Mouse (Mus musculus): Measurements from ENCODE around the gene Slx4ip.

The Slx4ip gene

DNA sequence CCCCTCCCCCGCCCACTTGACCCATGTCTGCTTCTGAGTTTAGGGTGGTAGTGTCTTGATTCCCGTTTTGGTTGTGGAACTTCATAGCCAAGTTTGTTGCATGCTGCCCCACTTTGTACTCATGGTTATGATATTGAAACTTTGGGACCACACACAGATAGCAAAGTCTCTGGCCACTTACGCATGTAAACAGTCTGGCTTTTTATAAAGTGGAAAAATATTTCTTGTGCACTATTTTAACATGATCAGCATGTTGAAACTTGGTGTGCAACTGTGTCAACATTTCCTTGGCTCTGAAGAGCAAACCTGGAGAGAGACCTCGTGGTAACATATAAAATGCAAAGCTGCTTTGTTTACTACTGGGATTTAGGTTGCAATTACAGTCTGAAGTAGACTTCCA is 56.5 kb downstream of the Slx4ip start:
- DNase-seq (ENCODE audit: low spot score), result no peak

DNA sequence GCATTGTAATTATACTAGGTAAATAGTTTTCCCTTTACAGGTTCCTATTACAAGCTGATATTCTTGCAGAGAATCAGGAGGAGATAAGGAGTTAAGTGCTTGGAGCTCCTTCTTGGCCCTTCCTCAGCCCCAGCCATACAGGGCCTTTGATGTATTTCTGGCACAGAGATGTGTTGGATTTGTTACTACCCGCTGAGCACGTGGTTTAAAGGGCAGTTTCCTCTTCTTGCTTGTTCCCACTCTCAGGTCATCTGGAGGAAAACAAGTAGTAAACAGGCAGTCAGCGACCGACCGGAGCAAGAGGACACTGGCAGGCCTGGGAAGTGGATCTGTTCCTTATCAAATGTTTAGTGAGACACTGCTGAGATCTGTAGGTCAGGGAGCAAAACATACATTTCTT is 56.9 kb downstream of the Slx4ip start:
- no peak for DNase-seq (ENCODE audit: low spot score)

DNA sequence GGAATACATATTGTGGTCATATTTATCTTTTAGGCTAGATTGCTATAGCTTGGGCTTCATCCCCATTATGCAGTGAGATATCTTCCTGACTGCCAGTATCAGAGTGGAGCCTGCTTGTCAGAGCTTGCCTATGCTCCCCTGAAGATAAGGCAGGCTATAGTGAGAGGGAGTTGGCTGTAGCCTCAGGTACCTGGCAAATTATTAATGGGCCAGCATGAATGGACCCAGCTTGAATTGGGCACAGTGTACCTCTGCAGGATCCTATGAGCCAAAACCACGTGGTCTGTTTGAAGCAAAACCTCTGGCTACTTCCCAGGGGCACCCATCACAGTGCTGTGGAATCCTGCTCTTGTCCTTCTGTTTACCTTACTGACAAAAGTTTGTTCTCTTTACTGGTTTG is 61.2 kb downstream of the Slx4ip start:
- DNase-seq (ENCODE audit: low spot score), result no peak

DNA sequence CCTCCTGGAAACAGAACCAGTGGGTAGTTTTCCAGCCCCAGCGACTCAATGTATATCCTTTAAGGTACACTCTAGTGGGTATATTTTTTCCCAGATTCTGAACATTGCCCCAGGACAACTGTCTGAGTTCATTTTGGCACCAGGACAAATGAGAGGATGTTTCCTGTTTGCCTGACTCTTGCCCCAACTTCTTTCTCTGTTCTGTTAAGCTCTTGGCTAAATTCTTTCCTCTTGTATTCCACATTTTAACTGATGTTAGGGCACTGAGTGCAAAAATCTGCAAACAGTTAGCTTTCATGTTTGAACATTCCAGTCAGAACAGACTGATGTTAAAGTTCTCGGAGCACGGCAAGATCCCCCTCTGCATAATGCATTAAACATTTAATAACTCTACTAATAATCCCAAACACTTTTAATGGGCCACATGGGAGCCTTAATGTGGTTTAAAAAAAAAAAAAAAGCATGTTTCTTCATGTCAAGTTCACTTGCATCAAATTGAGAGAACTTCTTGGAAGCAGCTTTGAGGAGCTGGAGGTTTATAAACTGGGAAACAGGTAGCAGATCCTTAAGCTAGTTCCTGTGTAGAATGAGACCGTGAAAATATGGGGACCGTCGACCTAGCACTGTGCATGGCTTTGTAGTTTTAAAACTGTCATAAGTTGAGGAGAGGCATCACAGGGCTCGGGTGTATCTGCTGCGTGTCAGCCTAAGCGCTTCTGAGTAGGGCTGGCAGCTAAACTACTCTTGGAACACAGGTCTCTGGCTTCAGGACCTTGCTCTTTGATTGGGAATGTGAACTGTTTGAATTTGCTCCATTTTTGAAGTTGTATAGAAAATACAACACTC is 64.9 kb downstream of the Slx4ip start:
- DNase-seq (ENCODE audit: low spot score), result no peak

DNA sequence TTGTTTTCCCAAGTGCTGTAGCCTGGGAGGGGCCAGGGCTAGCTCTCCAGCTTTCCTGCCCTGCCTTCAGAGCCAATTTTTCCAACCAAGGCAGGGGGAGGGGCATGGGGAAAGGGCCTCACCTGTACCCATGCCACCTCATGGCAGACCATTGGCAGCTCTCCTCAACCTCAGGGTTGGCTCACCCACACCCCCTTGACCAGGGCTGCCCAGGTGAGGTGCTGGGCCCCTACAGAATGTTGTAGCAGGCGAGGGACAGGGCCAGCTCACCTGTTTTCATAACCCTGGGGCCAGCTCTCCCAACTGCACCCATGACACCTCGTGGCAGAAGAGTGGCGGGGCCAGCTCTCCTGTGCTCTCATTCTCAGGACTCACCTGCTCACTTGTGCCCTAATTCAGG is 67.7 kb downstream of the Slx4ip start:
- DNase-seq (ENCODE audit: low spot score), result no peak

DNA sequence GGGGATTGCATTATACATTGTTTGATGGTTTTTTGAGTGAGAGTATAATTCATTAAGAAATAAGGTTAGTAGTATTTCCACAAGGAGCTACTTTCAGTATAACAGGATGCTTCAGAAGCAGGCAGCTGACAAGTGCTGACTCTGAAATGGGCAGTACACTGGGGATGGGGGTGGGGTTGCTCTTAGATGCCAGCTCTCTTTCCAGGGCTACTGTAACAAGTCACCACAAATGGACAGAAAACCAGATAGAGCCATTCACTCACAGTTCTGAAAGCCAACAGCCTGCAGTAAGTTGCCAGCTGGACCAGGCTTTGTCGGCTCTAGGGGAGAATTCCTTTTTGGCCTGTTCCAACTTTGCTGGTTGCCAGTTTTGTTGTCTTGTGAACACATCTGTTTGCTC is 84.8 kb downstream of the Slx4ip start:
- no peak for DNase-seq (ENCODE audit: low spot score)

DNA sequence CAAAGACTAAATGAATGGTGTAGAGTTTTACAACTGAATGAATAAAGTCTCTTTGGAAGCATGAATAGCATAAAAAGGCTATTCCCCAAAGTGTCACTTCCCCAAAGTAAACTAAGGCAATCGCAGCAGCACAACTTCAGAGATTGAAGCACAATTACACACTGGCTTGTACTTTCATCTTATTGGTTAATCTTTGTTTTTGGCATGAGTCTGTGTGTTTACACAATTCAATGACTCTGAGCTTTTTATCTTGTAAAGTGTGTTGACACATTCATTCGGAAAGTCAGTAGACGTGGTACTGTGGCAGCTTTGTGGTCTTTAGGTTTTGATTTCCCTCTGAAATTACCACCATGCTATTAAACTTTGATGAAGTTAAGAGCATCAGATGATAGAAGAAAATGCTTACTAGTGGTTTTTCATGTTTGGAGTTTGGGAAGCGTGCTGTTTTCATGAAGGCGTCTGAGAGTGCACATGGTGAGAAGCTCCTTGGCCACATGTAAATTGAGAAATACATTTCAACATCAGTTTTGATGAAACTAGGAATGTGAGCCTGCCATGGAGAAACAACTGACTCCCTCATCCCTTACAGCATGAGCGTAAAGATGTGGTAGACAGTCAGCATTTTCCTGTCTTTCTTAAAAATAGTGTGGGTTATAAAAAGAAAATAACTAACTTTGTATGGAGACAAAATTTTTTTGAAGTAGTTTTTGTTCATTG is 88.2 kb downstream of the Slx4ip start:
- DNase-seq (ENCODE audit: low spot score), result no peak

DNA sequence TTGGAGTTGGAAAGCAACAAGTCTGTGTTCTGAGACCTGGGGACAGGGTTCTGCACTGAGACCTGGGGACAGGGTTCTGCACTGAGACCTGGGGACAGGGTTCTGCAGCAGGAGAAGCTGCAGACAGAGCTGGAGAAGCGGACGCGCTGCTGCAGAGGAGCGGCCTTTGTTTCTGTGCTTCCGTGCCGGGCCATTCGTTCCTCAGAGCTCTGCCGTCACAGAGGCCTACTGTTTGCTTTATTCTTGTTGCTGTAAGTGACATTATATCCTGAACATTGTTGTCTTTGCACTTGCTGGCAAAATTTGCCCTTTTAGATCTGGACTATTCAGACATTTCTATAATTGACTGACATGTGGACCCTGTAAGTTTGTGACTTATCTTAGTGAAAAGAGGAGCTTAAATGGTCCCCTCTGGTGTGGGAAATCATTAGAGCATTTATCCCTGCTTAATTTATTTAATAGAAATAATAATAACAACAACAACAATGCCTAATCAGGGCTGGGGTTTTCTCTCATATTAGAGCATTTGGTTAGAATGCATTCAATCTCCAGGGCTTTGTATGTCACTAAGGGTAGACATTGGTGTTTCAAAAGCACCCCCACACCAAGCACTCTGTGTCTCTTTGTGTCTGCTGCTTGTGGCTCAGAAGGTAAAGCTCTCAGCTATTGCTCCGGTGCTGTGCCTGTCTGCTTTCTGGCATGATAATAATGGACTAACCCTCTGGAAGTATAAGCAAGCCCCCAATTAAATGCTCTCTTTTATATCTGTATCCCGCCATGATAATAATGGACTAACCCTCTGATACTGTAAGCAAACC is 90.3 kb downstream of the Slx4ip start:
- DNase-seq (ENCODE audit: low spot score), result no peak

DNA sequence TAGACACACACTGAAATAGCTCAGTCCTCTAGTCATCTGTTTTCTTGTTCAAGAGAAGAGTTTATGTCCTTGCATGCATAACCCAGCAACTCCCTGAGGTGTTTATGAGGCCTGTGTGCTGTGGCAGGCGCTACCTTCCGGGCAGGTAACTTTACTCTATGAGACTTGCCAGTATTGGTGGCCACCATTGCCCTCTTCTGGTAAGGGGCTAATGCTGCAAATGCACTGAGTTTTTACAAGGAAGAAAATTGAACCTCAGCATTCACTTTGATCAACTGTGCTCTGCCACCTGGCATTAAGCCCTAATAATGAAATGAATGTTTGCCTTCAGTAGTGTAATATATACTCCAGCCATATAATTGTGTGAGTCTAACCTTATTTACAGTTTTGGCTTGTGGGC is 92.9 kb downstream of the Slx4ip start:
- DNase-seq (ENCODE audit: low spot score), result no peak

DNA sequence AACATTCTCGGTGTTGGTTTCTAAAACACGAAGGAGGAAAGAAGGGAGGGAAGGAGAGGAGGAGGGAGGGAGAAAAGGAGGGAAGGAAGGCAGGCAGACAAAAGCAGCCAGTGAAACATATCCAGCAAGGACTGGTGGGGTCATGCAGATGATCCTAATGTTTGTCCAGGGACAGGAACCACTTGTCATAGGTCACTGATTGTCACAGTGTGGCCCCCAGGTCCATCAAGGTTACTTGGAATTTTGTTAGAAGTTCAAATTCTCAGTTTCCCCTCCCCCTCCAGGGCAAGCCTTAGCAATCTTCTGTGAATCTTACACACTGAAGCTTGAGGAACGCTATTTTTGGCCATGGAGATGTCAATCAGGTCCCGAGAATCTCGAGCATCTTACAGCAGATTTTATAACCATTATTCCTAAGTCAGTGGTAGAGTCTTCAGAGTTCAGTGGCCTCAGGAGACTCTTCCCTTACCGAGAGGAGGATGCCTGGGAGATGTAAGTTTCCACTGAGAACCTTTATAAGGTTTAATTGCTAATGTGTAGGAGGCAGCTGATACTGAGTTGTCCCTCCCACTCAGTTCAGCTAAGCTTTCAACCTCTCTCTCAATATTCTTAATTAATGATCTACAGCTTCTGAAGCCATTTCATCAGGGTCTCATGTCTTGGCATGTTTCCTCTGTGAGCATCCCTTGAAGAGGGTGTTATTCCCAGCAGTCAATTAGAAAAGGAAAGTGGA is 95.1 kb downstream of the Slx4ip start:
- DNase-seq (ENCODE audit: low spot score), result no peak

DNA sequence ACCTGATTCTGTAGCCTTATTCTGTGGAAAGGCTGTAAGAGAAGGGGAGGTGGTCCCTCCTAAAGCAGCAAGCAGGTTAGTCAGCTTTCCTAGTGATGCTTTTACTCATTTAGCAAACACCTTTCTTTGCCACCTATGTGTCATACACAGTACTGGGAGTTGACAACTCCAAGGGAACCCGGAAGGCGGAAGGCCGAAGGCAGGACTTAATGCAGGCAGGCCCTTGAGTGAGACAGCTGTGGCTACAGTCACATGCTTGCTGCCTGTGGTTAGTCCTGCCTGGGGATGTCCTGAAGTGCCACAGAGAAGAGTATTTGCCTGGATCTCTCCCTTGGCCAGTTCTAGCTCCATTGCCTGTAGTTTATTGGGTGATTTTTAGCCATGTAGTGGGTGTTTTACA is 102.1 kb downstream of the Slx4ip start:
- DNase-seq (ENCODE audit: low spot score), result no peak

DNA sequence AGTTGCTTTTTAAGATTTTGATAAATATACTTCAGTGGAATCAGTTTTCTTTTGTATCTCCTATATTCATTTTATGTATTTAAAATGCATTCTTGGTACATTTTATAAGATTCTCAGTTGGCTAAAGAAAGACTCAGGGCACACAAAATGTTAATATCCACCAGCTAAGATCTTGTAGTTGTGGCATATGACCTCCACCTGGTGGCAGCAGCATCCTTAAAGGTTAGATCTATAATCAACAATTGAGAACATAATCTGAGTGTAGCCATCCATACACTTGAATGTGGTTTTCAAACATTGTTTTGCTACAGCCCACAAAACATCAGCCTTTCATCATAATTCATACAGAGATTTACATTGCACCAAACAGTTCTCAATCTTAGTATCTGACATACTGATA is 106.1 kb downstream of the Slx4ip start:
- DNase-seq (ENCODE audit: low spot score), result no peak

DNA sequence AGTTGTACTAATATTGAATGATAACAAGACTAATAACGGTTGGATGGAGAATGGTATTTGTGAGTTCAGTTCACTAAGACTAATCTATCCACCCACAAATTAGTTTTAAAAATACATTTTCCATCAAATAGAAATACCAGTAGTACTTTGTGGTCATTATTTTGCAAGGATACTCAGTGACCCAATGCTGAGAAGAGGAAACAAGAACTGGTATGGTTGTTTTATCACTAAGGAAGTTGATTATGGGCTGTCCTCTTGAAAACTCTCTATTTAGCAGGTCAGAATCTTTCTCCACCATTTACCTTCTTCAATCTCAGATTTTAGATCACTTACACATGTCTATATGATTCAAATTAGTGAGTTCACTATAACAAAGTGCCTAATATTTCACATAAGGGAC is 111.0 kb downstream of the Slx4ip start:
- no peak for DNase-seq (ENCODE audit: low spot score)

DNA sequence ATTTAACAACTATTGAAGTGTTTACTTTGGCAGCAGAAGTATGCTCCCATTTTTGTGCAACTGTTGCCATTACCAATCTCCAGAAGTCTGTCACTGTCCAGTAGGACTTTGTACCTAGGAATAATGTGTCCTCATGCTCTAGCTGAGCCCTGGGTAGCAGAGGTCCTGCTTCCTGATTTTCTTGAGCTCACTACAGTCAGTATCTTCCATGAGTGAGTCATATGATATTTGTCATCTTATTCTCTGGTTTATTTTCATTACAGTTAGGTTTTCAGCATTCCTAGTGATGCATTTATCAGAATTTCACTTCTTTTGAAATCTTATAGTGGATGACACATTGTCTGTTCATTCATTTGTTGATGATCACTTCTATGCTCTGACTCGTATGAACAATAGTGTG is 115.6 kb downstream of the Slx4ip start:
- no peak for DNase-seq (ENCODE audit: low spot score)

DNA sequence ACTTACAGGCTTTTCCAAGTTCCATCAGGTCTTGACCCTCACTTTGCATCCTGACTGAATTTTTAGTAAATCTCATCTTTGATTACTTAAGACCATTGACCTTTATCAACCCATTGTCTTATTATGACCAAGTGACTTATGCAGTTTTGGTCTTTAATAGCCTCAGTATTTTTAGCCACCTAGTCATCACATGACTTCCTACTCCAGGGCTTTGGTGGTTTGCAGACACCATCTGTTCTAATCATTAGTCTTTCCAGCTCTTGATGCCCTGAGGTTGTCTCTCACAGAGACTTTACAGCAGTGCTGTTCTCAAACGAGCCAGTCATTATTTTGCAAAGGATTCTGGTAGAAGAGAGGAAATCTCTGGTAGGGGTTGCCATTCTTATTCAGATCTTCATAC is 121.0 kb downstream of the Slx4ip start:
- DNase-seq (ENCODE audit: low spot score), result no peak

DNA sequence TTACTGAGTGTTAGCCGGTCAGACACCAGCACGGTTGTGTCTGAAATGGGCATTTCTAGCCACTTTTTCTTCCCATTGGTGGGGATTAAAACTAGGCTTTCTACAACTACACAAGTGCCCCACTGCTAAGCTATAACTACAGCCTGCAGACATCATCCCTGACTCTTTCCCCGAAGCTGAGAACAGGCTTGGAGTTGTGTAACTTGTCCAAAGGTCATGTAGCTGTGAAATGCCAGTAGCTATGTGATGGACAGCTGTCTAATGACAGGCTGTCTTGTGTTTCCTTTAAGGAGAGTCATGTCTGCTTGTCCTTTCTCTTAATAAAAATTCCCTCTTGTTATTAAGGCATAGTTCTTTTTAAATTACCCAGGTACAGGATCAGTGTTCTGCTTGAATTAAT is 122.1 kb downstream of the Slx4ip start:
- DNase-seq (ENCODE audit: low spot score), result no peak

DNA sequence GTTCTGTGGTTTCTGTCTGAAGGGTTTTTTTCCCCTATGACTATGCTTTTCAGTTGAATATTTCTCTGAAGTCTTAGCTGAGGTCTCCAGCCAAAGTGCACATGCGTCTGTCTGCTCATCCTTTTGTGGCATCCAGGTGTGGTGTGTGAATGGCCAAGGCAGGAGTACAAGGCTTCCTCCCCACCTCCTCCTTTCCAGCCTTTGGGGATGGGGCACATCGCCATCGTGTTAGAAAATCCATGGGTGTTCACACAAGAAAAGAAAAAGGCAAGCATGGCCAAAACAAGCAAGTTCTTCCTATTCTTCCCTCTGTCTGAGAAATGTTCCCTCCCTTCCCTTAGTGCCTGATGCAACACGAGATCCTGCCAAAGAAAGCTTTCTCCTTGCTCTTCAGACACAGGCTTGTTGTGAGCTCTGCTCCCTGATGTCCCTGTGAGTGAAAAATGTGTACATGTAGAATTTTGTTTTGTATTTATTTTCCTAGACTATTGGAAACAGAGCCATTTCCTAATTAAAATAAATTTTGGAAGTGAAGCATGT is 122.9 kb downstream of the Slx4ip start:
- no peak for DNase-seq (ENCODE audit: low spot score)

DNA sequence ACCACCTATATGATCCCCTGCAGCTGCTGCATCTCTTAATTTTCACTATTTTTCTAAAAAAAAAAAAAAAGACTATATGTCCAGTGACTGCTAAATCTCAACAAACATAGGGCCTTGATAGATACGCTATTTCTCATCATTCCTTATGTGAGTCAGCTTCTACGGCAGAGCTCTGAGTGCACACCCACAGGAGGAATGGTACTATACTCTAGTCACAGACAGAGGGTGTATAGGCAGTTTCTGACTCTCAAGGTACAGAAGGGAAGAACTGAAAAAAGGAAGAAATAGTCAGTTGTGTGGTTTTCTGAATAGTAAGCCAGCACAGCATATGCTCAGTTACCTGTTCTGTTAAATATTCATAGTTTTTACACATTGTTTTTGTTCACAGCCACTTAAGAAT is 123.4 kb downstream of the Slx4ip start:
- no peak for DNase-seq (ENCODE audit: low spot score)

DNA sequence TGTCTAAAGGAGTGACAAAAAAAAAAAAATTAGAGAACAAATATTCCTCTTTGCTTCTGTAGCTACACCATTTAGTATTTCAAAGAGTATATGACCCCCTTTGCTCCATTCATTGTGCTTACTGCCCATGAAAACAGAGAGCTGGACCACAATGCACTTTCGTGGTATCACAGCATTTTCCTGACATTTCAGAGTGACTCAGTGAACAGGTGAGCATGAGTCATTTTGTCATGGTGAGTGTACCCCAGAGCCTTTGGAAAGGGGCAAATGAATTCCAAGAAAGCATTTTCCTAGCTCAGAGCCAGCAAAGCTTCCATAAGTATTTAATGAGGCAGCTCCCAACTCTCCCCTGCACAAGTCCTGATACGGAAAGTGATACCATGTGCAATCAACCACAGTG is 153.1 kb downstream of the Slx4ip start:
- no peak for DNase-seq (ENCODE audit: low spot score)

DNA sequence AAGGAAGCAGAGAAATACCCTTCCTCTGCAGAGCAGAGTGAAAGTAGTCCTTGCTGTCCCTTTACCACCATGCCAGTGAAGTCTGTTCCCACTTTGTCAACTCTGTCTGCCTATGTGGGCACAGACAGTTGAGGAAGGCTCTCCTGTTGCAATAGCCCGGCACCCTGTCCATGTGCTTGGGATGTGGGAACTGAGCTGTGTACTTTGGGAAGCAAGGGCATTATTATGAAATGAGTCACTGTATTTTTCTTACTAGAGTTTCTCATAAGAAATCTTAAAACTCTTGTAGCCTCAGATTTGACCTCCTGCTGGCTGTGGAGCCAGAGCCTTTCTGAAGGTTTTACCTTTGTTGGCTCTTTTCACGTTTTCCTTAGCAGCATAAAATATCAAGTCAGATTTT is 158.3 kb downstream of the Slx4ip start:
- DNase-seq (ENCODE audit: low spot score), result no peak

DNA sequence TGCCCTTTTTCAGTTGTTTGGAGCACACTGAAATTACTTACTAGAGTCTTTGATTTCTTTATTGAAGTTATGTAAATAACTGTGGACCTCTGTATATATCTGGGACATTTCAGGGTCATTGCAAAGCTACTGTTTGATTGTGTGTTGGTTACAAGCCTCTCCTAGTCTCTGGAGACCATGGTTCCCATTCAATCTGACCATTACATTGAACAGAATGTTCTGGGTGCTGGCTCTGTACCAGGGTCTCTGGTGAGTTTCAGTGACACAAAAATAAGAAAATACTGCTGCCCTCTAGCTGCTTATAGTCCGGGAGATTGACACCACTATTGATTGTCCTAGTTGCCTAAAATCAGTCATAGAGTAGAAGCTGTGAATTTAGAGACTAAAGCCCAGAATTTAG is 158.9 kb downstream of the Slx4ip start:
- no peak for DNase-seq (ENCODE audit: low spot score)

DNA sequence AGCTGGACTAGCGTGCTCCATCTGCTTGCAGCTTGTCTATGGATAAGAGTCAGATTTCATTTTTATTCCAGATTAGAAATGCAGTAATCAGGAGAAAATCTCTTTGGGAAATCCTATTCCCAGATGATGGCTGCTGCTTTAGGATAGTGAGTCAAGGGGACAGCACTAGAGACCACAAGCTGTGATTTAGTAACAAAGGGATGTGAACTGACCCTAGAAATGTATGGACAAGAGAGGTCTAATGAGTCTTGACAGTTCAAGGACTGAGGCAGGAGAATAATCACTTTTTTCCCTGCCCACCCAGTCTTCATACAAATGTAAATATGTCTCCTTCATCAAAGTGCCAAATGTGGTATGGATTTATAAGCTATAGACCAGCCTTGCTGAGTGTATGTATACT is 172.8 kb downstream of the Slx4ip start:
- DNase-seq (ENCODE audit: low spot score), result no peak
